Mouse (Mus musculus): ENCODE data around the gene Hoxb4. TPM values are rescaled to one million over a fixed set of nuclear protein-coding genes. Genes with fewer than 3 reads are reported as not detected.
A peak's percentile ranks its signal among the peaks of the same experiment; 100 is the strongest.

The Hoxb4 gene
- polyA plus RNA-seq, 1 experiment from 2014 or later, result 4.1 TPM

DNA sequence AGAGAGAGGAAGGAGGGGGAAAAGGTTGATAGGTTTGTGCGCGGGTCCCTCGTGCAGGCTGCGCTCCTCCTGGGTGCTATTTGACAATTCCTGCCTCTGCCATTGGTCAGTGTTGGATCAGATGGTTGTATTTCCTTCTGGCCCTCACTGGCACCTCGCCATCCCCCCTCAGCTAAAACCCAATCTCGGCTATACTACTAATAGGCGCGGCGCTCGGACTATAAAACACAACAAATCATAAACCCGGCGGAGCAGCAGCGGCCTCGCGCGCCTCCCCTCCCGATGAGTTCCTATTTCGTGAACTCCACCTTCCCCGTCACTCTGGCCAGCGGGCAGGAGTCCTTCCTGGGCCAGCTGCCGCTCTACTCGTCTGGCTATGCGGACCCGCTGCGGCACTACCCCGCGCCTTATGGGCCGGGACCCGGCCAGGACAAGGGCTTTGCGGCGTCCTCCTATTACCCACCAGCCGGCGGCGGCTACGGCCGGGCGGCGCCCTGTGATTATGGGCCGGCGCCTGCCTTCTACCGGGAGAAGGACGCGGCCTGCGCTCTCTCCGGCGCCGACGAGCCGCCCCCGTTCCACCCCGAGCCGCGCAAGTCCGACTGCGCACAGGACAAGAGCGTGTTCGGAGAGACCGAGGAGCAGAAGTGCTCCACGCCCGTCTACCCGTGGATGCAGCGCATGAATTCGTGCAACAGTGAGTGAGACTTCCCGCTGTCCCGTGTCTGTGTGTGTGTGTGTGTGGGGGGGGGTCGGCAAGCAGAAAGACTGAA lies 19.0 kb upstream of the Hoxb4 start:
- Histone ChIP-seq H3K9me3 (ENCODE audit: low read length) (no peaks in the 10 kb centered on the region), H3K4me1 (ENCODE audit: insufficient read depth, low read length) (peaks cover 69% of the 10 kb centered on the region), H3K36me3 (ENCODE audit: insufficient read depth, low read length) (0 out of 2 replicates have a peak, but pooled peaks cover 5% of the 10 kb centered on the region), H3K27ac (ENCODE audit: low read length) (peak overlapping the region; percentile 99), H3K9ac (replicated peaks; ENCODE audit: low read length) (peak overlapping the region; percentile 98), H3K4me3 (ENCODE audit: low read length) (peak overlapping the region; percentile 71), H3K27me3 (ENCODE audit: insufficient read depth, low read length) (no peaks in the 10 kb centered on the region), H3K4me2 (replicated peaks; ENCODE audit: low read depth, low read length) (peak overlapping the region; percentile 90)
- peak; percentile 42 for ATAC-seq (ENCODE audit: low FRiP score, low TSS enrichment)
- under 1% methylated on average over 63 of the region's 66 CpGs for WGBS

- H3K4me1 ChIP-seq (ENCODE audit: insufficient read depth, low read length), result peaks cover 69% of the 10 kb centered on the region
- H3K27ac ChIP-seq (ENCODE audit: low read length), result peak overlapping the region; percentile 99
- H3K4me3 ChIP-seq (ENCODE audit: low read length), result peak overlapping the region; percentile 71
- no peaks in the 10 kb centered on the region for H3K9me3 ChIP-seq (ENCODE audit: low read length)
- peak overlapping the region; percentile 90 for H3K4me2 ChIP-seq (replicated peaks; ENCODE audit: low read depth, low read length)
- no peak for ATAC-seq (ENCODE audit: low FRiP score, low TSS enrichment)
- no peaks in the 10 kb centered on the region for H3K27me3 ChIP-seq (ENCODE audit: insufficient read depth, low read length)
- WGBS, result 7% methylated on average over 9 of the region's 9 CpGs
- H3K36me3 ChIP-seq (ENCODE audit: insufficient read depth, low read length), result peaks cover 5% of the 10 kb centered on the region; the same call in 1 of the 2 replicates
- H3K9ac ChIP-seq (replicated peaks; ENCODE audit: low read length), result peak overlapping the region; percentile 98
Measured at GRCm38 (mm10) chr11:96299781-96300180, 18.3 kb upstream of the Hoxb4 start.

DNA sequence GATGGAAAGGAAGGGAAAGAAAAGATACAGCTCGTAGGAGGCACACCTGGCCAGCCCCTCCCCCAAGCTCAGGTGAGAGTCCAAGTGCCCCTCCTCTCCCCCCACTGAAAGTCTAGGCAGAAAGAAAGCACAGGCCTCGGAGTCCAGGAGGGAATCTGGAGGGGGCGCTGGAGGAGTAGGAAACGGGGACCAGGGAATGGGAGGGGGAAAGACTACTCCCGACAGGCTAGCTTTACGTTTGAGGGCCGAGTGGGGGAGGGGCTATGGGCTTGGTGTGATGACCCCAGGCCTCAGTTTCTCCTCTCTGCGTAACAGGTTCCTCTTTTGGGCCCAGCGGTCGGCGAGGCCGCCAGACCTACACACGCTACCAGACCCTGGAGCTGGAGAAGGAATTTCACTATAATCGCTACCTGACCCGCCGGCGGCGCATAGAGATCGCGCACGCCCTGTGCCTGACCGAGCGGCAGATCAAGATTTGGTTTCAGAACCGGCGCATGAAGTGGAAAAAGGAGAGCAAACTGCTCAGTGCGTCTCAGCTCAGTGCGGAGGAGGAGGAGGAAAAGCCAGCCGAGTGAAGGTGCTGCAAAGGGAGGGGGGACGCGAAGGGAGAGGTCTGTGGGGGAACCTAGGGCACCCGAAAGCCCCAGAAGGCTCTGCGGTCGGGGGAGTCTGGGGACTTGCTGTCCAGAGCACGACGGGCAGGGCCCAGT lies 17.6 kb upstream of the Hoxb4 start:
- WGBS, result 13% methylated on average over 35 of the region's 35 CpGs
- peak overlapping the region; percentile 90 for H3K4me2 ChIP-seq (replicated peaks; ENCODE audit: low read depth, low read length)
- H3K4me1 ChIP-seq (ENCODE audit: insufficient read depth, low read length), result peaks cover 74% of the 10 kb centered on the region
- peaks cover 5% of the 10 kb centered on the region; the same call in 1 of the 2 replicates for H3K36me3 ChIP-seq (ENCODE audit: insufficient read depth, low read length)
- H3K4me3 ChIP-seq (ENCODE audit: low read length), result peak overlapping the region; percentile 71
- no peaks in the 10 kb centered on the region for H3K9me3 ChIP-seq (ENCODE audit: low read length)
- ATAC-seq (ENCODE audit: low FRiP score, low TSS enrichment), result 0 out of 2 replicates have a peak, but pooled peaks have one; percentile 16
- H3K9ac ChIP-seq (replicated peaks; ENCODE audit: low read length), result peak overlapping the region; percentile 98
- no peaks in the 10 kb centered on the region for H3K27me3 ChIP-seq (ENCODE audit: insufficient read depth, low read length)
- H3K27ac ChIP-seq (ENCODE audit: low read length), result peak overlapping the region; percentile 99

DNA sequence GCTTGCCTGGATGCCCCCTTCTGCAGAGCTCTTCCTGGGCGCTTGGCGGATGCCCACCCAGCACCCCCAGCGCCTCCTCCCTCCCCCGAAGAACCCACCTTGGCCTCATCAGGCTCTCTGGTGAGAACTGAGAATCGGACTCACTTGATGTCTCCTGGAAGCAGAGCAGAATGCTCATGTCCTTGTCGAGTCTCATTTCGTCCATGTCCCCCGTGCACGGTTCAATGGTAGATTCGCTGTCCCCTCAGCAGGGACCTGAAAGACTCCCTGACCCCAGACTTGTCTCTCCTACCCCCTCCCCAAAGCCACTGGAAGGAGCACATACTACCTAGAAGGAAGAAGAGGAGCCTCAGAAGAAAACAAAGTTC lies 17.0 kb upstream of the Hoxb4 start:
- H3K4me3 ChIP-seq (ENCODE audit: low read length), result peak overlapping the region; percentile 71
- H3K36me3 ChIP-seq (ENCODE audit: insufficient read depth, low read length), result peaks cover 5% of the 10 kb centered on the region; the same call in 1 of the 2 replicates
- no peaks in the 10 kb centered on the region for H3K9me3 ChIP-seq (ENCODE audit: low read length)
- WGBS, result 22% methylated on average over 10 of the region's 10 CpGs
- H3K27ac ChIP-seq (ENCODE audit: low read length), result peak overlapping the region; percentile 99
- no peak for ATAC-seq (ENCODE audit: low FRiP score, low TSS enrichment)
- H3K27me3 ChIP-seq (ENCODE audit: insufficient read depth, low read length), result no peaks in the 10 kb centered on the region
- H3K4me2 ChIP-seq (replicated peaks; ENCODE audit: low read depth, low read length), result peak overlapping the region; percentile 90
- H3K4me1 ChIP-seq (ENCODE audit: insufficient read depth, low read length), result peaks cover 74% of the 10 kb centered on the region
- H3K9ac ChIP-seq (replicated peaks; ENCODE audit: low read length), result peak overlapping the region; percentile 98

DNA sequence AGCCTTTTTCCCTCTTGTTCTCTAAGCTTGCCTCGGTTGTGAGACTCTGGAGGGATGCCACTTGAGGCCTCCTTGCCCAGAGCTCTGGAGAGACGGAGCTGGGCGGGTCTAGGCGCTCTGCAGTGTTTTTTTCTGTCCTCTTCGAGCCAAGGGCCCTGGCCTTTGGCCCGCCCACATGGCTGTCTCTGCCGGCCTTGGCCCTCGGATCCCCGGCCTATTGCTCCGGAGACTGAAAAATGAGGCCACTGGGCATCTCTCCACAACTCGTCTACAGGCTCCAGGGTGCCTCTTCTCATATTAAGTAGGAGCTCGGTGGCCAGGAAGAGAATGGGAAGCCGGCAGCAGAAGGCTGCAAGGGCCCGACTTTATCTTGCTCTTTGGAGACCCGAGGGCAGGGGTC lies 16.2 kb upstream of the Hoxb4 start:
- Histone ChIP-seq H3K27me3 (ENCODE audit: insufficient read depth, low read length) (no peaks in the 10 kb centered on the region), H3K4me1 (ENCODE audit: insufficient read depth, low read length) (peaks cover 73% of the 10 kb centered on the region), H3K9ac (replicated peaks; ENCODE audit: low read length) (peak overlapping the region; percentile 90), H3K9me3 (ENCODE audit: low read length) (no peaks in the 10 kb centered on the region), H3K27ac (ENCODE audit: low read length) (peak overlapping the region; percentile 99), H3K4me2 (replicated peaks; ENCODE audit: low read depth, low read length) (peak overlapping the region; percentile 90), H3K36me3 (ENCODE audit: insufficient read depth, low read length) (peaks cover 5% of the 10 kb centered on the region; the same call in 1 of the 2 replicates), H3K4me3 (ENCODE audit: low read length) (peak overlapping the region; percentile 71)
- 8% methylated on average over 15 of the region's 15 CpGs for WGBS
- ATAC-seq (ENCODE audit: low FRiP score, low TSS enrichment), result no peak

DNA sequence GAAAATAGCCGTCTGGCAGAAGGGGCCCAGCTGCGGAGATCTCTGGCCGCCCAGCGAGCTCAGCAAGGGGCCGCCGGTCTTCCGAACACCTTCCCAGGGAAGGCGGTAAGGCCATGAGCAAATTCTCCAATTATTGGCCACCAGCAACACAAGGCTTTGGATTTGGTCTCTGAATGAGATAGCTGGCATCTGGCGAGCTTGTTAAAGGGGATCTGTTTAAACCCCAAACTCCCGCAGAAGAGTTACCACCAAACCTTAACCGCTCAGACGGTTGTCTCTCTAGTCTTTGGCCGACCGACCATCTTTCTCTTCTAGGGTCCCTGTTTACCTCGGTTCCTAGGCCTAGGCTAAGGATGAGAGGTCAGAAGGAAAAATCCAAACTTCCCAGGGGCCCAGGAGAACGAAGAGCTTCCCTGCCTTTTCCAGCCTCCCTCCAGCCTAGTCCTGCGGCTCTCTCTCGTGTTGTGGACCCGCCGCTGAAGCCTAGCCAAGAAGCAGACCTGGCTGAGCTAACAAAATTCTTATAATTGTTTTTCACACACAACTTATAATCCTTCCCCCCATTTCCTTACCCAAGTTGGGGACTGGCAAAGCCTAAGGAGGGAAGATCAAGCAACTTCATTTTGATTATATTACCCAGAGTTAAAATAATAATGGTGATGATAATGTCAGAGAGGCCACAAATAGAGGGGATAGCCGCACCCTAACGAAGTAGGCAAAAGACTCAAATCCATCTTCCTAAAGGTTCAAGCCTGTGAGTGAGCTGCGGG lies 15.5 kb upstream of the Hoxb4 start:
- WGBS, result 14% methylated on average over 23 of the region's 23 CpGs
- Histone ChIP-seq H3K36me3 (ENCODE audit: insufficient read depth, low read length) (peaks cover 5% of the 10 kb centered on the region; the same call in 1 of the 2 replicates), H3K27ac (ENCODE audit: low read length) (peak overlapping the region; percentile 99), H3K27me3 (ENCODE audit: insufficient read depth, low read length) (no peaks in the 10 kb centered on the region), H3K9me3 (ENCODE audit: low read length) (no peaks in the 10 kb centered on the region), H3K4me3 (ENCODE audit: low read length) (peak overlapping the region; percentile 71), H3K9ac (replicated peaks; ENCODE audit: low read length) (peak overlapping the region; percentile 90), H3K4me1 (ENCODE audit: insufficient read depth, low read length) (peaks cover 66% of the 10 kb centered on the region), H3K4me2 (replicated peaks; ENCODE audit: low read depth, low read length) (peak overlapping the region; percentile 90)
- ATAC-seq (ENCODE audit: low FRiP score, low TSS enrichment), result no peak

- Histone ChIP-seq H3K9me3 (ENCODE audit: low read length) (no peaks in the 10 kb centered on the region), H3K27ac (ENCODE audit: low read length) (peak within 1 kb of the TSS; percentile 99), H3K4me3 (ENCODE audit: low read length) (peak within 1 kb of the TSS; percentile 71), H3K36me3 (ENCODE audit: insufficient read depth, low read length) (peaks cover 5% of the 10 kb centered on the region; the same call in 1 of the 2 replicates), H3K9ac (replicated peaks; ENCODE audit: low read length) (peak within 1 kb of the TSS; percentile 90), H3K4me1 (ENCODE audit: insufficient read depth, low read length) (peaks cover 57% of the 10 kb centered on the region), H3K4me2 (replicated peaks; ENCODE audit: low read depth, low read length) (peak within 1 kb of the TSS; percentile 90), H3K27me3 (ENCODE audit: insufficient read depth, low read length) (no peaks in the 10 kb centered on the region)
- under 1% methylated on average over 69 of the region's 69 CpGs for WGBS
- ATAC-seq (ENCODE audit: low FRiP score, low TSS enrichment), result 0 out of 2 replicates have a peak, but pooled peaks have one; percentile 2
Measured at GRCm38 (mm10) chr11:96303151-96304099, 14.6 kb upstream of the Hoxb4 start, which contains the start of gene Hoxb5. Hoxb5 (plus strand) TSS chr11:96303336.

GRCm38 (mm10) chr11:96304381-96305195 lies 13.5 kb upstream of the Hoxb4 start:
- H3K9ac ChIP-seq (replicated peaks; ENCODE audit: low read length), result peak overlapping the region; percentile 90
- no peak for ATAC-seq (ENCODE audit: low FRiP score, low TSS enrichment)
- H3K4me2 ChIP-seq (replicated peaks; ENCODE audit: low read depth, low read length), result peak overlapping the region; percentile 90
- H3K9me3 ChIP-seq (ENCODE audit: low read length), result no peaks in the 10 kb centered on the region
- H3K4me3 ChIP-seq (ENCODE audit: low read length), result peak overlapping the region; percentile 71
- H3K27me3 ChIP-seq (ENCODE audit: insufficient read depth, low read length), result no peaks in the 10 kb centered on the region
- 11% methylated on average over 38 of the region's 38 CpGs for WGBS
- peaks cover 67% of the 10 kb centered on the region for H3K4me1 ChIP-seq (ENCODE audit: insufficient read depth, low read length)
- H3K36me3 ChIP-seq (ENCODE audit: insufficient read depth, low read length), result peaks cover 5% of the 10 kb centered on the region; the same call in 1 of the 2 replicates
- peak overlapping the region; percentile 99 for H3K27ac ChIP-seq (ENCODE audit: low read length)

All from kidney, embryonic 16.5 days (tissue).